Mouse (Mus musculus): Measurements from ENCODE around the gene Plg.

DNA sequence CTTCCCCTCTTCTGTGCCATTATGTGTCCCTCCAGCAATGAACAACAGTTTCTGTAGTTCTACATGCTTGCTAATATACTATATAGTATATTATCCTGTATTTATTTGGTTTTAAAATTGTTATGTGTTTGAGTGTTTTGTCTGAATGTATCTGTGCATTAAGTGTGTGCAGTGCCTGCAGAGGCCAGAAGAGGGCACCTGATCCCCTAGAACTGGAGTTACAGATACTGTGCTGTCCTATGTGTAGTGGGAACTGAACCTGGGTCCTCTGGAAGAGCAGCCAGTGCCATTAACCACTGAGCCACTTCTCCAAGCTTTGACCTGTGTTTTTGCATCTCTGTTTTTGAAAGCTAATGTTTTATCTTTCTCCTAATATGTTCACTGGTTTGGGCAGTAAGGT, 82.8 kb downstream of the Plg start:
- TF ChIP-seq POLR2A (IDR thresholded peaks at IDR 0.05; ENCODE audit: borderline replicate concordance, low read depth, low read length) (no peak), CTCF (IDR thresholded peaks at IDR 0.05; ENCODE audit: low read depth, low read length) (no peak)

All from bone marrow macrophage, adult 2 months (primary cell).